Mouse (Mus musculus): Measurements from ENCODE around the gene C1qtnf4. TPM values are rescaled to one million over a fixed set of nuclear protein-coding genes. Genes with fewer than 3 reads are reported as not detected.
A peak's percentile ranks its signal among the peaks of the same experiment; 100 is the strongest.

The C1qtnf4 gene
- total RNA-seq, 1 experiment from 2014 or later, result not detected

DNA sequence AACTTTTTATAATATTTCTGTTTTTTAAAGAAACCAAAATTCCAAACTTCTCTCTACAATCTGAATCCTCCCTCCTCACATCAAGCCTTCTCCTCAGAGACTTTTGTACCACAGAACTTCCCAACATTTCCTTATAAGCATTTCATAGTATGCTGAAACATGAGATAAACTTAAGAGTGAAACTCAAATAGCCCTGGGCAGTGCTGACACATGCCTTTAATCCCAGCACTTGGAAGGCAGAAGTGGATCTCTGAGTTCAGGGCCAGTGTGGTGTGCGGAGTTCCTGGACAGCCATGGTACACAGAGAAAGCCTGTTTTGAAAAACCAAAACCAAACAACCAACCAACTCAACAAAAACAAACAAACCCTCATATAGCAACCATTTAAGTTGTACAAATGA, 35.5 kb downstream of the C1qtnf4 start:
- no peak for ATAC-seq (replicated peaks; ENCODE audit: low read depth, poor library complexity, severe bottlenecking)

DNA sequence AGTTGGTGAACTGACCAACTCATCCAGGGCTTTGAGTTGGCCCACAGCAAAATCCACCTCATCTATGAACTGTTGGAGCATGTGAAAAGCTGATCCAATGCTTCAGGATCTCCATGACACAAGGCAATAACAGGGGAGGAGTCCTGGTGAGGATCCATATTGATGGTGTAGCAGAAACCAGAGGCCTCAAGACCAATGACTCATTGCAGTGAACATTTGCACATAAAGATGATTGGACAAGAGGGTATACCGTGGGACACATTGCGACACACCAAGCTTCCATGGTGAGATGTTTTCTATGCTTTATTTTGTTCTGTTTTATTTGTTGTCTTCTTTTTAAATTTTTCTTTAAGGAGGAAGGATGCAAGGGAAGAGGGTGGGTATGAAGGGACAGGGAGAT, 37.0 kb downstream of the C1qtnf4 start:
- no peak for ATAC-seq (replicated peaks; ENCODE audit: low read depth, poor library complexity, severe bottlenecking)

DNA sequence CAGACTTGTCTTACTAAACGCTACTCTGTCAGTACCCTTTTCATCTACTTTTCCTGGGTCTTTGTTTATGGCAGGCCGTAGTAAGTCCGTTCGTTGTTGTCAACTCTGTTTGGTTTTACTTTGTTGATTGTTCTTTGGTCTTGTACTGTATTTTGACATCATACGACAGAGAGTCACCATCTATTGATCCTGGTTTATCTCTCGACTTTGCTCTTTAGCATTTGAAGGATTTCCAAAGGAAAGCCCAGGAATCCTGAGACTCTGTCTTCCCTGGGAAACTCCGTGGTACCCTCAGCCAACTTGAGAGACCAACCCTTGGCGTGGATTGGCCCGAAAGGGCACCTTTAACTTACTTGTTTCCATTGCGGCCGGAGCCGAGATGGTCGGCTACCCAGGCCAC, 42.9 kb downstream of the C1qtnf4 start:
- ATAC-seq (replicated peaks; ENCODE audit: low read depth, poor library complexity, severe bottlenecking), result no peak

DNA sequence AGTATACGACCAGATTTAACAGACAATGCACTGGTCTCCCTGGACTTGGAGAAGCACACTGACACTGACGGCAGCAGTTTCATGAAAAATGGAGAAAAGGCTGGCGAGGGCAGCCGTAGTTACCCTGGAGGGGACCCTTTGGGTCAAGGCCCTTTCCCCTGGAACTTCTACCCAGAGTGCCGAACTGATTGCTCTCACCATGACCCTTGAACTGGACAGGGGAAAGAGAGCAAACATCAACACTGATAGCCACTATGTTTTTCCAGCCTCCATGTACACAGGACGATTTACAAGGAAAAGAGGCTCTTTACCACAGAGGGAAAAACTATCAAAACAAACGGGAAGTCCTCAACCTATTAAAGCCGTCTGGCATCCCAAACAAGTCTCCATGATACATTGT, 46.2 kb downstream of the C1qtnf4 start:
- no peak for ATAC-seq (replicated peaks; ENCODE audit: low read depth, poor library complexity, severe bottlenecking)

DNA sequence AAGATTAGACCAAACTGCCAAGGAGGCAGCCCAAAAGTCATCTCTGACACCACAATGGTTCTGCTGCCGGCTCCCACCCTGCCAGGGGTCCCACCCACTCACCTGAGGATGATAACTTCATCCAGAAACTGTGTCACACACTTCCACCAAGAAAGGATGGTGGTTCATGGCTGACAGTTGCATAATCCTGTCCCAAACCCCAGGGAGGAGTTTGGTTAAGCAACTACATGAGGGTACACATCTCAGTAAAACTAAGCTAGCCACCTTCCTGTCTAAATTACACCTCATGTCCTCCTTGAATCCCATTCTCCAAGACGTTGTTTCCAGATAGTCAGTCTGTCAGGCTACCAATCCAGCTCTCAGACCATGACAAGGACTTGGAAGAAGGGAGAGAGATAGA, 46.6 kb downstream of the C1qtnf4 start:
- ATAC-seq (replicated peaks; ENCODE audit: low read depth, poor library complexity, severe bottlenecking), result no peak

DNA sequence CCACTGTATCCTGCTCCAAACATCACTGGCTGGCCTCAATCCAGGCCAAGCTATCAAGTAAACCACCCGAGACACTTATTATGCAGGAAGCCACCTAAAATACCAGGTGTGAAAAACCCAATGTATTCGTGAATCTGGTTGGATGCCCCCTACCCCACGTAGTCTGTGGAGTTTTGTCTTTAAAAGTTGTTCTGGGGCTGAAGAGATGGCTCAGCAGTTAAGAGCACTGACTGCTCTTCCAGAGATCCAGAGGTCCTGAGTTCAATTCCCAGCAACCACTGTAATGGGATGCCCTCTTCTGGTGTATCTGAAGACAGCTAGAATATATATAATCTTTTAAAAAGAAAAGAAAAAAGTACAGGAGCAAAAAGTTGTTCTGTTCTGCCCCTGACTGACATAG, 52.7 kb downstream of the C1qtnf4 start:
- ATAC-seq (replicated peaks; ENCODE audit: low read depth, poor library complexity, severe bottlenecking), result no peak

DNA sequence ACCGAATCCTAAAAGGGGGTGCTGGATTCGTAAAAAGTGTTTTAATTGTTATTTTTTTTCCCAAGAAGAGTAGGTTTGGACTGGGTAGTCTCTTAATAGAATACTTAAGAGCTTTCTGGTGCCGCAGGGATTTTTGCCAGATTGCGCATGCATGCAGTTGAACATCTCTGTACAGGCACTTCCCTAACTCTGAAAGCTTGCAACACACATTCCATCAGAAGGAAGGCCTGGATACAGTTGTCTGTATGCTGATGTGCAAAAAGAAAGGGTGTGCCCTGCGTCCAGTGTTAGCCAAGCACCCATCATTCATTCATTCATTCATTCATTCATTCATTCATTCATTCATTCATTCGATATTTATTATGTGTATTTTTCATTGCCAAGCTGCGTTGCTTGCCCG, 54.1 kb downstream of the C1qtnf4 start:
- peak; percentile 36 for ATAC-seq (replicated peaks; ENCODE audit: low read depth, poor library complexity, severe bottlenecking)

Other genes starting within 250 kb of the C1qtnf4 start
- 40.7 and 80.8 TPM in 2 replicates for gene Nup160, start 208.6 kb upstream of the C1qtnf4 start, total RNA-seq (2017)
- gene Fnbp4, start 140.5 kb upstream of the C1qtnf4 start, total RNA-seq (2017), result 148 and 165 TPM in 2 replicates
- not detected in 2 replicates for gene Agbl2, start 103.1 kb upstream of the C1qtnf4 start, total RNA-seq (2017)
- 139 and 181 TPM in 2 replicates for gene Mtch2, start 38.7 kb upstream of the C1qtnf4 start, total RNA-seq (2017)
- 26.1 and 35.8 TPM in 2 replicates for gene Kbtbd4, start 18.9 kb downstream of the C1qtnf4 start, total RNA-seq (2017)
- gene Ndufs3, start 19.0 kb downstream of the C1qtnf4 start, total RNA-seq (2017), result 77.5 and 102 TPM in 2 replicates
- 38.8 and 52.0 TPM in 2 replicates for gene Celf1, start 54.5 kb downstream of the C1qtnf4 start, total RNA-seq (2017)
- 3.9 and 5.0 TPM in 2 replicates for gene Rapsn, start 149.8 kb downstream of the C1qtnf4 start, total RNA-seq (2017)
- gene Psmc3, start 168.1 kb downstream of the C1qtnf4 start, total RNA-seq (2017), result 227 and 246 TPM in 2 replicates
- 8.9 and 10.7 TPM in 2 replicates for gene Slc39a13, start 184.6 kb downstream of the C1qtnf4 start, total RNA-seq (2017)
- gene Spi1, start 196.5 kb downstream of the C1qtnf4 start, total RNA-seq (2017), result 64.4 and 74.3 TPM in 2 replicates
- 0.09 and 0.15 TPM in 2 replicates for gene Mybpc3, start 232.3 kb downstream of the C1qtnf4 start, total RNA-seq (2017)